Mouse (Mus musculus) neutrophil, adult 83 days (primary cell): ENCODE measurements around the gene Ppig. TPM values are rescaled to one million over a fixed set of nuclear protein-coding genes. Genes with fewer than 3 reads are reported as not detected.

Experiments
- total RNA-seq, 2 experiments: library from RNA; stranded (reverse); gene quantifications; one replicate each; pipeline ENCODE4 v1.2.4; 2023

The Ppig gene
- 10 to 100 TPM; 51.0 to 60.3 TPM for total RNA-seq

GRCm38 (mm10) chr2:69722273-69722649 lies at the start of gene Ppig:
Gene Ppig (plus strand): TSS chr2:69722545.

DNA sequence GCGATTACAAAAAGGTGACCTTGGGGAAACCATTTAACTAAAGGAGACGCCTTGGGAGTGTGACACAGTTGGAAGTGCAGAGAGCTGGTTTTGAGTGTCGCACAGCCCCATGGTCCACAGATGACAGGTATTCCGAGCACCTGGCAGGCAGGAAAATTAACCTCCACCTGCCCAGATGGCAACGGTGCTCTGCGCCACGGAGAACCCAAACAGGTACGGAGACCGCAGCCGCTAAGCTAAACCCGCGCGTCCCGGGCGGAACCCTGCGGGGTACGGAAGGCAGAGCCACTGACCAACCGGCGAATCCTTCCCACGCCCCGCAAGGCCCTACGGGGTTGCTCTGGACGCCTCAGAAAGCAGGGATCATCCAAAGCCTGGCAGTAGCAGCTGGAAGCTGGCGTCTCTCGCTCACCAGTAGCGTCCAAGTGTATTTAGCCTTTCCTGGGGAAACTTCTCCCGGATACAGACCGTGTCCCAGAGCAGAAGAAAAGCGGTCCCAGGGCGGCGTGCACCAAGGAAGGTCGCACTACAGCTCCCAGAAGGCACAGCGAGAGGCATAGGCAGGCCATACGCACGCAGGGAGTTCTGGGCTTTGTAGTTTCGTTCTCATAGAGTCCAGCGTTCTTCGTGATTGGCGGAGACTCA lies 9.2 kb upstream of the Ppig start, which contains the start of gene Fastkd1:
Gene Fastkd1, minus strand, starts transcription at position 536 of the 645 bp plus-strand sequence.

GRCm38 (mm10) chr2:69789429-69790069 lies 67.2 kb downstream of the Ppig start, which contains the start of the genes Ccdc173 and Phospho2:
Gene Ccdc173 (minus strand): TSS chr2:69789575.
Gene Phospho2 (plus strand): TSS chr2:69789623.

Other genes starting within 250 kb of the Ppig start
- not detected for gene Lrp2, start 136.5 kb upstream of the Ppig start, total RNA-seq
- gene Bbs5, start 75.4 kb upstream of the Ppig start, total RNA-seq = under 1 TPM; 0.68 to 0.90 TPM
- under 1 TPM; 0.20 to 0.31 TPM for gene Klhl41, start 52.4 kb upstream of the Ppig start, total RNA-seq
- 1 to 10 TPM; 4.8 to 5.3 TPM for gene Fastkd1, start 9.0 kb upstream of the Ppig start, total RNA-seq
- gene Ccdc173, start 67.0 kb downstream of the Ppig start, total RNA-seq = 1 to 10 TPM in 1 of 2 experiments, under 1 TPM in 1; 0.51 to 1.4 TPM
- 10 to 100 TPM; 18.6 to 21.2 TPM for gene Phospho2, start 67.1 kb downstream of the Ppig start, total RNA-seq
- gene Klhl23, start 99.4 kb downstream of the Ppig start, total RNA-seq = 1 to 10 TPM; 6.0 to 8.3 TPM
- gene Ssb, start 139.0 kb downstream of the Ppig start, total RNA-seq = 10 to 100 TPM; 89.0 to 98.2 TPM
- gene Mettl5, start 163.1 kb downstream of the Ppig start, total RNA-seq = 10 to 100 TPM in 1 of 2 experiments, 1 to 10 TPM in 1; 9.4 to 10.0 TPM
- gene Ubr3, start 174.7 kb downstream of the Ppig start, total RNA-seq = 10 to 100 TPM; 40.7 to 41.2 TPM